Mouse (Mus musculus): ENCODE results near the gene Tmem108. TPM values are rescaled to one million over a fixed set of nuclear protein-coding genes. Genes with fewer than 3 reads are reported as not detected.

Tmem108 gene
- polyA plus RNA-seq, 1 experiment, result 6.1 TPM

- no peak overlapping the region for H3K27ac ChIP-seq (ENCODE audit: control insufficient read depth, insufficient read depth, low read length)
- 93% methylated on average over 1 of the region's 1 CpGs for WGBS
- H3K4me3 ChIP-seq (ENCODE audit: control insufficient read depth, insufficient read depth, low read length), result no peak overlapping the region
- no peaks in the 10 kb centered on the region for H3K27me3 ChIP-seq (ENCODE audit: control insufficient read depth, insufficient read depth, low read length)
- no peaks in the 10 kb centered on the region for H3K36me3 ChIP-seq (ENCODE audit: control insufficient read depth, insufficient read depth, low read length)
- peaks cover 11% of the 10 kb centered on the region for H3K4me1 ChIP-seq (replicated peaks; ENCODE audit: control insufficient read depth, insufficient read depth, low read length)
- TF ChIP-seq CTCF (IDR thresholded peaks at IDR 0.05; ENCODE audit: borderline replicate concordance, control insufficient read depth, extremely low read depth, insufficient read depth, low read length, poor library complexity), result no peak
- TF ChIP-seq POLR2A (IDR thresholded peaks at IDR 0.05; ENCODE audit: control insufficient read depth, extremely low read depth, insufficient read depth, low read length, poor library complexity), result no peak
- DNase-seq, result no peak
Observed at GRCm38 (mm10) chr9:103504646-103505045, 257.0 kb downstream of the Tmem108 start.

GRCm38 (mm10) chr9:103503586-103504298 is 257.9 kb downstream of the Tmem108 start:
- no peak overlapping the region for H3K27ac ChIP-seq (ENCODE audit: control insufficient read depth, insufficient read depth, low read length)
- H3K4me1 ChIP-seq (replicated peaks; ENCODE audit: control insufficient read depth, insufficient read depth, low read length), result peaks cover 11% of the 10 kb centered on the region
- WGBS, result 56% methylated on average over 3 of the region's 3 CpGs
- no peak for TF ChIP-seq CTCF (IDR thresholded peaks at IDR 0.05; ENCODE audit: borderline replicate concordance, control insufficient read depth, extremely low read depth, insufficient read depth, low read length, poor library complexity)
- no peak for TF ChIP-seq POLR2A (IDR thresholded peaks at IDR 0.05; ENCODE audit: control insufficient read depth, extremely low read depth, insufficient read depth, low read length, poor library complexity)
- H3K4me3 ChIP-seq (ENCODE audit: control insufficient read depth, insufficient read depth, low read length), result no peak overlapping the region
- H3K27me3 ChIP-seq (ENCODE audit: control insufficient read depth, insufficient read depth, low read length), result no peaks in the 10 kb centered on the region
- no peaks in the 10 kb centered on the region for H3K36me3 ChIP-seq (ENCODE audit: control insufficient read depth, insufficient read depth, low read length)
- no peak for DNase-seq

- whole genome bisulfite sequencing, result 94% methylated on average over 2 of the region's 2 CpGs
- Histone ChIP-seq H3K4me1 (replicated peaks; ENCODE audit: control insufficient read depth, insufficient read depth, low read length) (peaks cover 11% of the 10 kb centered on the region), H3K27me3 (ENCODE audit: control insufficient read depth, insufficient read depth, low read length) (no peaks in the 10 kb centered on the region), H3K36me3 (ENCODE audit: control insufficient read depth, insufficient read depth, low read length) (no peaks in the 10 kb centered on the region), H3K27ac (ENCODE audit: control insufficient read depth, insufficient read depth, low read length) (no peak overlapping the region), H3K4me3 (ENCODE audit: control insufficient read depth, insufficient read depth, low read length) (no peak overlapping the region)
- TF ChIP-seq CTCF (IDR thresholded peaks at IDR 0.05; ENCODE audit: borderline replicate concordance, control insufficient read depth, extremely low read depth, insufficient read depth, low read length, poor library complexity) (no peak), POLR2A (IDR thresholded peaks at IDR 0.05; ENCODE audit: control insufficient read depth, extremely low read depth, insufficient read depth, low read length, poor library complexity) (no peak)
- DNase-seq, result no peak
Observed at GRCm38 (mm10) chr9:103502655-103503054, 259.0 kb downstream of the Tmem108 start.

GRCm38 (mm10) chr9:103501861-103502364 is 259.7 kb downstream of the Tmem108 start:
- 24% methylated on average over 14 of the region's 14 CpGs for WGBS
- no peaks in the 10 kb centered on the region for H3K36me3 ChIP-seq (ENCODE audit: control insufficient read depth, insufficient read depth, low read length)
- peaks cover 11% of the 10 kb centered on the region for H3K4me1 ChIP-seq (replicated peaks; ENCODE audit: control insufficient read depth, insufficient read depth, low read length)
- H3K27me3 ChIP-seq (ENCODE audit: control insufficient read depth, insufficient read depth, low read length), result no peaks in the 10 kb centered on the region
- TF ChIP-seq POLR2A (IDR thresholded peaks at IDR 0.05; ENCODE audit: control insufficient read depth, extremely low read depth, insufficient read depth, low read length, poor library complexity), result no peak
- no peak for TF ChIP-seq CTCF (IDR thresholded peaks at IDR 0.05; ENCODE audit: borderline replicate concordance, control insufficient read depth, extremely low read depth, insufficient read depth, low read length, poor library complexity)
- DNase-seq, result no peak
- H3K4me3 ChIP-seq (ENCODE audit: control insufficient read depth, insufficient read depth, low read length), result no peak overlapping the region
- H3K27ac ChIP-seq (ENCODE audit: control insufficient read depth, insufficient read depth, low read length), result no peak overlapping the region

GRCm38 (mm10) chr9:103499366-103499765 is 262.3 kb downstream of the Tmem108 start:
- no peak overlapping the region for H3K4me3 ChIP-seq (ENCODE audit: control insufficient read depth, insufficient read depth, low read length)
- H3K27me3 ChIP-seq (ENCODE audit: control insufficient read depth, insufficient read depth, low read length), result no peaks in the 10 kb centered on the region
- no peak overlapping the region for H3K27ac ChIP-seq (ENCODE audit: control insufficient read depth, insufficient read depth, low read length)
- TF ChIP-seq CTCF (IDR thresholded peaks at IDR 0.05; ENCODE audit: borderline replicate concordance, control insufficient read depth, extremely low read depth, insufficient read depth, low read length, poor library complexity) (no peak), POLR2A (IDR thresholded peaks at IDR 0.05; ENCODE audit: control insufficient read depth, extremely low read depth, insufficient read depth, low read length, poor library complexity) (no peak)
- peaks cover 11% of the 10 kb centered on the region for H3K4me1 ChIP-seq (replicated peaks; ENCODE audit: control insufficient read depth, insufficient read depth, low read length)
- no peak for DNase-seq
- no peaks in the 10 kb centered on the region for H3K36me3 ChIP-seq (ENCODE audit: control insufficient read depth, insufficient read depth, low read length)
- WGBS, result 68% methylated on average over 18 of the region's 18 CpGs

- TF ChIP-seq CTCF (IDR thresholded peaks at IDR 0.05; ENCODE audit: borderline replicate concordance, control insufficient read depth, extremely low read depth, insufficient read depth, low read length, poor library complexity), result no peak
- TF ChIP-seq POLR2A (IDR thresholded peaks at IDR 0.05; ENCODE audit: control insufficient read depth, extremely low read depth, insufficient read depth, low read length, poor library complexity), result no peak
- DNase-seq, result no peak
- peaks cover 11% of the 10 kb centered on the region for H3K4me1 ChIP-seq (replicated peaks; ENCODE audit: control insufficient read depth, insufficient read depth, low read length)
- H3K36me3 ChIP-seq (ENCODE audit: control insufficient read depth, insufficient read depth, low read length), result no peaks in the 10 kb centered on the region
- H3K4me3 ChIP-seq (ENCODE audit: control insufficient read depth, insufficient read depth, low read length), result no peak overlapping the region
- H3K27me3 ChIP-seq (ENCODE audit: control insufficient read depth, insufficient read depth, low read length), result no peaks in the 10 kb centered on the region
- 29% methylated on average over 8 of the region's 8 CpGs for WGBS
- H3K27ac ChIP-seq (ENCODE audit: control insufficient read depth, insufficient read depth, low read length), result no peak overlapping the region
Observed at GRCm38 (mm10) chr9:103498699-103499098, 262.9 kb downstream of the Tmem108 start.

Data from thymus, adult 2 months (tissue).